Mouse (Mus musculus): ENCODE results near the gene Bahcc1. TPM values are rescaled to one million over a fixed set of nuclear protein-coding genes. Genes with fewer than 3 reads are reported as not detected.

The Bahcc1 gene
- polyA plus RNA-seq, 1 experiment, result not detected

GRCm38 (mm10) chr11:120316690-120317254 lies 84.0 kb downstream of the Bahcc1 start:
- Histone ChIP-seq H3K4me3 (ENCODE audit: insufficient read depth, low read depth, low read length) (peak overlapping the region; percentile 59), H3K27ac (ENCODE audit: insufficient read depth, low read depth, low read length) (peak overlapping the region; percentile 89), H3K4me1 (ENCODE audit: control insufficient read depth, insufficient read depth, low read length) (peaks cover 12% of the 10 kb centered on the region)
- WGBS, result 9% methylated on average over 13 of the region's 13 CpGs
- TF ChIP-seq POLR2A (IDR thresholded peaks at IDR 0.05; ENCODE audit: insufficient read depth, low read depth, low read length) (no peak), CTCF (IDR thresholded peaks at IDR 0.05; ENCODE audit: insufficient read depth, low read depth, low read length) (no peak)

- WGBS, result 62% methylated on average over 7 of the region's 7 CpGs
- no peak overlapping the region for H3K27ac ChIP-seq (ENCODE audit: insufficient read depth, low read depth, low read length)
- H3K4me3 ChIP-seq (ENCODE audit: insufficient read depth, low read depth, low read length), result no peak overlapping the region
- TF ChIP-seq CTCF (IDR thresholded peaks at IDR 0.05; ENCODE audit: insufficient read depth, low read depth, low read length) (no peak), POLR2A (IDR thresholded peaks at IDR 0.05; ENCODE audit: insufficient read depth, low read depth, low read length) (no peak)
- H3K4me1 ChIP-seq (ENCODE audit: control insufficient read depth, insufficient read depth, low read length), result peaks cover 12% of the 10 kb centered on the region
Observed at GRCm38 (mm10) chr11:120317456-120317855, 84.7 kb downstream of the Bahcc1 start.

- H3K27ac ChIP-seq (ENCODE audit: insufficient read depth, low read depth, low read length), result no peak overlapping the region
- H3K4me3 ChIP-seq (ENCODE audit: insufficient read depth, low read depth, low read length), result no peak overlapping the region
- peaks cover 12% of the 10 kb centered on the region for H3K4me1 ChIP-seq (ENCODE audit: control insufficient read depth, insufficient read depth, low read length)
- TF ChIP-seq CTCF (IDR thresholded peaks at IDR 0.05; ENCODE audit: insufficient read depth, low read depth, low read length) (no peak), POLR2A (IDR thresholded peaks at IDR 0.05; ENCODE audit: insufficient read depth, low read depth, low read length) (no peak)
- WGBS, result 85% methylated on average over 5 of the region's 5 CpGs
Observed at GRCm38 (mm10) chr11:120319310-120319709, 86.6 kb downstream of the Bahcc1 start.

- H3K27ac ChIP-seq (ENCODE audit: insufficient read depth, low read depth, low read length), result no peak overlapping the region
- no peak overlapping the region for H3K4me3 ChIP-seq (ENCODE audit: insufficient read depth, low read depth, low read length)
- peaks cover 10% of the 10 kb centered on the region for H3K4me1 ChIP-seq (ENCODE audit: control insufficient read depth, insufficient read depth, low read length)
- TF ChIP-seq CTCF (IDR thresholded peaks at IDR 0.05; ENCODE audit: insufficient read depth, low read depth, low read length) (no peak), POLR2A (IDR thresholded peaks at IDR 0.05; ENCODE audit: insufficient read depth, low read depth, low read length) (no peak)
- 94% methylated on average over 10 of the region's 10 CpGs for WGBS
Observed at GRCm38 (mm10) chr11:120320156-120320555, 87.4 kb downstream of the Bahcc1 start.

GRCm38 (mm10) chr11:120335431-120336021 lies 102.8 kb downstream of the Bahcc1 start:
- H3K27ac ChIP-seq (ENCODE audit: insufficient read depth, low read depth, low read length), result no peak overlapping the region
- H3K4me1 ChIP-seq (ENCODE audit: control insufficient read depth, insufficient read depth, low read length), result no peaks in the 10 kb centered on the region
- WGBS, result 65% methylated on average over 6 of the region's 6 CpGs
- TF ChIP-seq POLR2A (IDR thresholded peaks at IDR 0.05; ENCODE audit: insufficient read depth, low read depth, low read length) (no peak), CTCF (IDR thresholded peaks at IDR 0.05; ENCODE audit: insufficient read depth, low read depth, low read length) (no peak)
- no peak overlapping the region for H3K4me3 ChIP-seq (ENCODE audit: insufficient read depth, low read depth, low read length)

- WGBS, result 80% methylated on average over 2 of the region's 2 CpGs
- TF ChIP-seq POLR2A (IDR thresholded peaks at IDR 0.05; ENCODE audit: insufficient read depth, low read depth, low read length) (no peak), CTCF (IDR thresholded peaks at IDR 0.05; ENCODE audit: insufficient read depth, low read depth, low read length) (no peak)
- Histone ChIP-seq H3K4me3 (ENCODE audit: insufficient read depth, low read depth, low read length) (no peak overlapping the region), H3K27ac (ENCODE audit: insufficient read depth, low read depth, low read length) (no peak overlapping the region), H3K4me1 (ENCODE audit: control insufficient read depth, insufficient read depth, low read length) (no peaks in the 10 kb centered on the region)
Observed at GRCm38 (mm10) chr11:120337447-120337846, 104.7 kb downstream of the Bahcc1 start.

GRCm38 (mm10) chr11:120338786-120339185 lies 106.0 kb downstream of the Bahcc1 start:
- no peak for TF ChIP-seq CTCF (IDR thresholded peaks at IDR 0.05; ENCODE audit: insufficient read depth, low read depth, low read length)
- no peak for TF ChIP-seq POLR2A (IDR thresholded peaks at IDR 0.05; ENCODE audit: insufficient read depth, low read depth, low read length)
- no peak overlapping the region for H3K27ac ChIP-seq (ENCODE audit: insufficient read depth, low read depth, low read length)
- no peak overlapping the region for H3K4me3 ChIP-seq (ENCODE audit: insufficient read depth, low read depth, low read length)
- H3K4me1 ChIP-seq (ENCODE audit: control insufficient read depth, insufficient read depth, low read length), result no peaks in the 10 kb centered on the region
- WGBS, result 77% methylated on average over 3 of the region's 3 CpGs

- TF ChIP-seq CTCF (IDR thresholded peaks at IDR 0.05; ENCODE audit: insufficient read depth, low read depth, low read length), result no peak
- no peak for TF ChIP-seq POLR2A (IDR thresholded peaks at IDR 0.05; ENCODE audit: insufficient read depth, low read depth, low read length)
- Histone ChIP-seq H3K27ac (ENCODE audit: insufficient read depth, low read depth, low read length) (no peak overlapping the region), H3K4me1 (ENCODE audit: control insufficient read depth, insufficient read depth, low read length) (no peaks in the 10 kb centered on the region), H3K4me3 (ENCODE audit: insufficient read depth, low read depth, low read length) (no peak overlapping the region)
- WGBS, result 85% methylated on average over 10 of the region's 10 CpGs
Observed at GRCm38 (mm10) chr11:120339978-120340513, 107.3 kb downstream of the Bahcc1 start.

GRCm38 (mm10) chr11:120341661-120342060 lies 108.9 kb downstream of the Bahcc1 start:
- peaks cover 2% of the 10 kb centered on the region; the same call in 1 of the 2 replicates for H3K4me1 ChIP-seq (ENCODE audit: control insufficient read depth, insufficient read depth, low read length)
- TF ChIP-seq CTCF (IDR thresholded peaks at IDR 0.05; ENCODE audit: insufficient read depth, low read depth, low read length), result no peak
- TF ChIP-seq POLR2A (IDR thresholded peaks at IDR 0.05; ENCODE audit: insufficient read depth, low read depth, low read length), result no peak
- H3K27ac ChIP-seq (ENCODE audit: insufficient read depth, low read depth, low read length), result no peak overlapping the region
- WGBS, result 96% methylated on average over 4 of the region's 4 CpGs
- H3K4me3 ChIP-seq (ENCODE audit: insufficient read depth, low read depth, low read length), result no peak overlapping the region

Other genes with a start within 250 kb of the Bahcc1 start
- not detected in 2 replicates for gene Aatk, start 185.8 kb upstream of the Bahcc1 start, polyA plus RNA-seq (2012; ENCODE audit: insufficient read depth, insufficient read length, low replicate concordance, missing spikeins)
- not detected in 2 replicates for gene Cep131, start 146.1 kb upstream of the Bahcc1 start, polyA plus RNA-seq (2012; ENCODE audit: insufficient read depth, insufficient read length, low replicate concordance, missing spikeins)
- not detected in 2 replicates for gene Tepsin, start 134.2 kb upstream of the Bahcc1 start, polyA plus RNA-seq (2012; ENCODE audit: insufficient read depth, insufficient read length, low replicate concordance, missing spikeins)
- gene Ndufaf8, start 134.0 kb upstream of the Bahcc1 start, polyA plus RNA-seq (2012; ENCODE audit: insufficient read depth, insufficient read length, low replicate concordance, missing spikeins), result not detected in 2 replicates
- gene Slc38a10, start 81.6 kb upstream of the Bahcc1 start, polyA plus RNA-seq (2012; ENCODE audit: insufficient read depth, insufficient read length, low replicate concordance, missing spikeins), result 77.6 TPM in 1 of 2 replicates, not detected in the other
- gene Actg1, start 115.6 kb downstream of the Bahcc1 start, polyA plus RNA-seq (2012; ENCODE audit: insufficient read depth, insufficient read length, low replicate concordance, missing spikeins), result 702 and 785 TPM in 2 replicates
- gene Fscn2, start 128.6 kb downstream of the Bahcc1 start, polyA plus RNA-seq (2012; ENCODE audit: insufficient read depth, insufficient read length, low replicate concordance, missing spikeins), result not detected in 2 replicates
- gene Faap100, start 145.8 kb downstream of the Bahcc1 start, polyA plus RNA-seq (2012; ENCODE audit: insufficient read depth, insufficient read length, low replicate concordance, missing spikeins), result not detected in 2 replicates
- gene Nploc4, start 204.8 kb downstream of the Bahcc1 start, polyA plus RNA-seq (2012; ENCODE audit: insufficient read depth, insufficient read length, low replicate concordance, missing spikeins), result not detected in 2 replicates
- gene Tspan10, start 209.7 kb downstream of the Bahcc1 start, polyA plus RNA-seq (2012; ENCODE audit: insufficient read depth, insufficient read length, low replicate concordance, missing spikeins), result not detected in 2 replicates
- gene Pde6g, start 220.6 kb downstream of the Bahcc1 start, polyA plus RNA-seq (2012; ENCODE audit: insufficient read depth, insufficient read length, low replicate concordance, missing spikeins), result not detected in 2 replicates
- gene Oxld1, start 225.1 kb downstream of the Bahcc1 start, polyA plus RNA-seq (2012; ENCODE audit: insufficient read depth, insufficient read length, low replicate concordance, missing spikeins), result not detected in 2 replicates
- gene Ccdc137, start 225.2 kb downstream of the Bahcc1 start, polyA plus RNA-seq (2012; ENCODE audit: insufficient read depth, insufficient read length, low replicate concordance, missing spikeins), result not detected in 2 replicates
- gene Arl16, start 234.7 kb downstream of the Bahcc1 start, polyA plus RNA-seq (2012; ENCODE audit: insufficient read depth, insufficient read length, low replicate concordance, missing spikeins), result not detected in 2 replicates